Mouse (Mus musculus) inflammation-experienced regulatory T-cells, adult 6 months (primary cell): Measurements from ENCODE around the gene Zfp715. TPM values are rescaled to one million over a fixed set of nuclear protein-coding genes. Genes with fewer than 3 reads are reported as not detected.
"Not testable (repeated sequence)": the region's sequence is repeated elsewhere in the genome, so short reads cannot be mapped to it uniquely, and the experiment has no call there.

Source experiments
- ATAC-seq: one replicate; pipeline ENCODE4 v1.8.0; 2017
- polyA plus RNA-seq, 3 experiments: library from polyadenylated mRNA; unstranded; fragments of 100-300 nt; shearing (Covaris generic); gene quantifications; one replicate each; pipeline ENCODE4 v1.2.1; 2017

Zfp715 gene
- 10 to 100 TPM; 14.9 to 19.1 (median 18.7) TPM for polyA plus RNA-seq

DNA sequence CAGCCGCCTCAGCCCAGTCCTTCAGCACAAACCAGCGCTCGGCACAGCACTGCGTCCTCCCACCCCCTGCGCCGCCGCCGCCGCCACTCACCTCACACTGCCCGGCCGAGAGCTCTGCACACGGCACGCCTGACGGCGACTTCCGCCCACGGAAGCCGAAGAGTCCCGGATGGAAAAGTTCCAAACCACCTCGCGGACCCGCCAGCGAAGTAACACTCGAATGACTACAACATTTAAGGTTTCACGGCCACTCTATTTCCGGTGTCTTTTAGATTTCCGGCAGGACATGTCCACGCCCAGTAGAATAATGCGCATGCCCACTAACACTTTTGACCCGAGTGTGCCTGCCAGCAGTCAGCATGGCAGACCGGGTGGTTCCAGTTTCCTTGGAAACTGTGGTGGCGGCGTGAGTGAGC lies at the start of gene Zfp715:
Gene Zfp715 (minus strand): TSS at position 282 of the 416 bp plus-strand sequence.
- ATAC-seq: peak; percentile 90

- ATAC-seq: no peak
Observed at GRCm38 (mm10) chr7:43362021-43362420, 48.9 kb upstream of the Zfp715 start.

DNA sequence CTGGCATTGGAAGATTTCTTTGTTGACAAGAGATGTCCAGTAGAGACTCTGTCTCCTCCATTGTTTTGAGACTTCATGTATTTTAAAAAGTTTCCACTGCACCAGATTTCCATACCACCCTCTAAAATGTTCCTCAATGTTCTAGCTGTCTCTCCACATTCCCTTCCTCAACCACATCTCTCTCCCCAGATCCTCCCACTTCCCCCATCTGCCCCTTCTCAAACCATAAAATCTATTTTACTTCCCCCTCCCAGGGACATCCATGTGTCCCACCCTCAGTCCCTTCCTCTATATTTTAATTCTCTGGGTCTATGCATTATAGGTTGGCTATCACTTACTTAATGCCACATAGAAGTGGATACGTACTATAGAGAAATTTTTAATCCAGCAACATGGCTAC lies 48.3 kb upstream of the Zfp715 start:
- ATAC-seq: no peak

- ATAC-seq: no peak
Observed at GRCm38 (mm10) chr7:43358556-43358955, 45.5 kb upstream of the Zfp715 start.

- no peak for ATAC-seq
Observed at GRCm38 (mm10) chr7:43354893-43355835, 42.1 kb upstream of the Zfp715 start.

DNA sequence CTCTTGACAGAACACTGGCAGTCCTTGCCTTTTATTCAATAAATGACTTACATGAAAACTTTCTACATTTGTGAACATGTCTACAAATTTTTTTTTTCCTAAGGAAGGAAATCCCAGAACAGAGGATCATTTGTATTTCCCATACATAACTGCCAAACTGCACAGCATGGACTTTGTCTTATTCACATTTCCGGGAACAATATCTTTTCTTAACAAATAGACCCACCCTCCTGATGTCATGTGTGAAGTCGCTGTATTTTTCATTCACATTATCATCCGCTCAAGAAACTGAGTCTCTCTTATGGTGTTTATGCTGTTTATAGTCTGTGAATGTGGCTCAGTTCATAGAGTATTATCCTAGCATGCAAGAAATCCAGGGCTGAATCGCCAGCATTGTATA lies 40.7 kb upstream of the Zfp715 start:
- no peak for ATAC-seq

DNA sequence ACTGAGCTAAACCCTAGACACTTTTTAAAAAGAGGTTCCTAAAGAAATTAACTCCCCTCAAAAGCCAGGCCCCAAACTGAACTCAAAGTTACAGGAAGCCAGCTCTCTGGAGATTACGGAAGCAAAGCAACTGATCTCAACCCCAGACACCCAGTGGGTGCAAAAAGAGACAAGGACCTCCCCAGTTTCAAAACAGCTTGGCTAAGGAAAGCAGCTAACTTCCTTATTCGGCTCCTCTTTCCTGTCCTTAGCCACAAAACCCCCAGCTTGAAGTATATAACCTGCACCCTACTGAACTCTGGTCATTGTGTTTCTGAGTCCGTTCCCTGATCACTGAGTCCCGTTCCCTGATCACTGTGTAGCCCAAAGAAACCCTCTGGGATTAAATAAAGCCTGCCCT lies 40.0 kb upstream of the Zfp715 start:
- no peak for ATAC-seq

DNA sequence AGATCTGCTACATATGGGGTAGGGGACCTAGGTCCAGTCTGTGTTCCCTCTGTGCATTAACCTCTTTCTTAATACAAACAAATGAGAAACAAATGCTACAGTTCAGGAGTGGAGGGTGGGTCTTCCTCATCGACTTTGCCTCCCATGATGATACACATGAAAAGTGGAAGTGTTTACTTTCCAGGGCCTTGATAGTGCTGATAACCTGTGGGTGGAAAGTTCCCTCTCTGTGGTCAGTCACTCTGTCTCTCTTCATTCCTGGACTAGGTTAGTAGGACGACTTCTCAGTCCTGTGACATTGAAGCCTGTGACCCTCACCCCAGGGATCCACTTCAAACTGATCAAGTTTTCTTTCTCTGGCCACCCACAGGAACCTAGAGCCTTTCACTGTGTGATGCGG lies 38.1 kb upstream of the Zfp715 start, which contains the start of gene Siglecf:
Gene Siglecf (plus strand): TSS at position 188 of the 400 bp plus-strand sequence.
- no peak for ATAC-seq

DNA sequence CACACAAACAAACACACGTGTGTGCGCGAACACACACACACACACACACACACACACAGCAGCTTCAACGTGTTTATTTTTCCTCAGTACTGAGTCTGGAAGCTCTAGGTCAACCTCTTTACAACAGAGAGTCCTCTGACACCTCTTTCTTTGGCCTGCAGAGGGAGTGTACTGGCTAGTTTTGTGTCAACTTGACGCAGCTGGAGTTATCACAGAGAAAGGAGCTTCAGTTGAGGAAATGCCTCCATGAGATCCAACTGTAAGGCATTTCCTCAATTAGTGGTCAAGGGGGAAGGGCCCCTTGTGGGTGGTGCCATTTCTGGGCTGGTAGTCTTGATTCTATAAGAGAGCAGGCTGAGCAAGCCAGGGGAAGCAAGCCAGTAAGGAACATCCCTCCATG lies 36.5 kb upstream of the Zfp715 start:
- ATAC-seq: not testable (repeated sequence)

DNA sequence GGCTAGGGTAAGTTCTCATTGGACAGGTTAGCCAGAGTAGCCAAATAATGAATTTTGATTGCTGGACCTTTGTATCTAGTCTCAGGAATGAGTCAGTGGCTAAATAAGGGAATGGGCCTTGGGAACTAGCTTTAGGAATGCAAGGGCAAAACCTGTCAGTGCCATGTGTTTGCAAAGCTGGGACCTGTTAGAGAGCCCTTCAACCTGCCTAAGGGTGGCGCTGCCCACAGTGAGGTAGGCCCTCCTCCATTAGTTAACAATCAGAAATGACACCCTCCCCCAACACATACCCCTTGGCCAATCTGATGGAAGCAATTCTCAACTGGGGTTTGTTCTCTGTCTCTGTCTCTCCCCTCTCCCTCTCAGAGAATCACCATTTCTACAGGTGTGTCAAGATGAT lies 33.5 kb upstream of the Zfp715 start:
- ATAC-seq: no peak

DNA sequence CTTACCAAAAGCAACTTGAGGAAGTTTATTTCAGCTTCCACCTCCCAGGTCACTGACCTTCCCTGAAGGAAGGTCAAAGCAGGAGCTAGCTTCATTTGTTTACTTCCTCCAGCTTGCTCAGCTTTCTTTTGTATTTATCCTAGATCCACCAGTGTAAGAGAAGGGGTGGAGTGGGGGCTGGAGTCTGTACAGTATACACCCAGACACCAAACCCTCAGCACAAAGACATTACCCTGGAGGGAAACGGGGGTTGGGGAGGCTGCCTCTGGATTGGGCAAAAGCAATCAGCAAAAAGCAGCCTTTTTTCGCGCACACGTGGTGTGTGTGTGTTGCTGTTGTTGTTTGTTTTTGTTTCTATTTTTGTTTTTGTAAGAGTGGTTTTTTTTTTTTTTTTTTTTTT lies 33.1 kb upstream of the Zfp715 start:
- ATAC-seq: no peak

DNA sequence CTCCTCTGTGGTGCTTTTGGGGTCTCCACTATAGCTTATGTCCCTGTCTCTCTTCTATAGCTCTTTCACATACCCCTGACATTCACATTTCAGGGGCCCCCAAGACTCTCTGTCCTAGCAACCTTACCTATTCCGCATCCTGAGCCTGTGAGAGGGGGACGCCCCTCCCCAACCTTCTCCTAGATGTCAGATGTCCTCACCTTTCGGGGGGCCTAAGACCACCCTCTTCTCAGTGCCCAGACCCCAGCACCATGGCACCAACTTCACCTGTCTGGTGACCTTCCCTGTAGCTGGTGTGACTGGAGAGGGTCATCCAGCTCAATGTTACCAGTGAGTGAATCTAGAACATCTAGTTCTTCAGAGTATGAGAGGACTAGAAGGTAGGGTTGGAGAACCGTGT lies 31.4 kb upstream of the Zfp715 start:
- no peak for ATAC-seq

DNA sequence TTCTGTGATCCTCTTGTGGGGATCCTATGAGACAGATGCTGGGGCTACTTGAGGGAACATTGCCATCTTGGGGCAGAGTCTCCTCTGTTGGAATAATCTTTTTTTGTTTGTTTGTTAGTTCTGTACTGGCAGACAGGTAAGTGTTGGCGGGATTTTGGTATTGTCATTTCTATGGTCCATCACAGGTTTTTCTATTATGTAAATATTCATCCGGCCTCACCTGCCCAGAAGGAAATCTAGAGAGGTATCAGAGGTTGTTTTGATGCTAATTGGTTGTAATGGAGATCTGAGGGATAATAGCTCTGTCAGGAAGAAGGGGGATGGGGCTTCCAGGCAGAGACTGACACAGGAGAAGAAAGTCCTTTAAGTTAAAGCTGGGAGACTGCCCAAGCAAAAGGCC lies 30.9 kb upstream of the Zfp715 start:
- no peak for ATAC-seq

DNA sequence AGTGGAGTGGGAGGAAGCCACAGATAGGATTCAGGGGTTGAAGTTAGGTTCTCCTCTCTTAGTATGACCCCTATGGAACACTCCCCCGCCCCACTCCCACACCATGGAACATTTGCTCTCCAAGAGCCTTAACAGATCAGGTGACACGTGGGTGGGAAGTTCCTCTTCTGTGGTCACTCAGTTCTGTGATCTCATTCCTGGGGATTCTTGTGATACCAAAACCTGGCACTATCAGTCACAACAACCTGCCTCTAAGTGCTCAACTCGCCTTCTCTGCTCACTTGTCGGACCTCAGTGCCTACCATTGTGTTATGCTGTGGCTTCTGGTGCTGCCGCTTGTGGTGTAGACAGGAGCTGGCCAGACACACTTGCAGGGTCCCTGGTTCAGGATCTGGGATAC lies 30.1 kb upstream of the Zfp715 start:
- no peak for ATAC-seq

DNA sequence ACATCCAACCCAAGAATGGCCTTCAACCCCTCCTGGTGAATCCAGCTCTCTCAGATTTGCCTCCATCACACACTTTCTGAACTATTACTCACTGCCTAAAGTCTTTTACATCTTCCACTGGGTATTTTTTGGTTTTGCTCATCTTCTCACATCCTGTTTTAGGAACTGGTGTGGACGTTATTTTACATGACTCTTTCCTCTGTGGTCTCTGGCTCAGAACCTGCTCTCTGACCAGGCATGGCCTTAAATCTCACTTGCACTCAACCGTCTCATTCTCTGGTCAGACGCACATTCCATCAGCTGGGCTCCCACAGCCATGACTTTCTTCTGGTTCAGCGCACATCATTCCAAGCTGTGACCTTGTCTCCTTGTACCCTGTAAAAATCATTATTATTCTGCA lies 27.7 kb upstream of the Zfp715 start:
- ATAC-seq: no peak

DNA sequence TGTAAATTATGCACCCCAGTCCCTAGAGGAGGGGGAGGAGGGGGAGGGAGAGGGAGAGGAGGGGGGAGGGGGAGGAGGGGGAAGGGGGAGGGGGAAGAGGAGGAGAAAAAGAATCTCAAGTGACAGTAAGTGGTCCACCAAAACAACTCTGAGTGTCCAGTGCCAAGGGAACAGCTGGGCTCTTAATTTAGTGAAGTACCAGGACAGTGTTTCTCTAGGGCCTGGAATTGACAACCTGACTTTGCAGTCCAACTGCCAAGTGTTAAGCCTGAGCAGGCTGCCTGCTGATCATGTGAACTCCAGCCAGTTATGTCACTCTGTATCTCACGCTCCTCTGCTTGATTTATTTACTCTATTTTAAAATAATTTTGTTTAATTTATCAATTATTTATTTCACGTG lies 20.8 kb upstream of the Zfp715 start:
- ATAC-seq: no peak

GRCm38 (mm10) chr7:43333203-43333602 lies 20.1 kb upstream of the Zfp715 start:
- ATAC-seq: no peak

DNA sequence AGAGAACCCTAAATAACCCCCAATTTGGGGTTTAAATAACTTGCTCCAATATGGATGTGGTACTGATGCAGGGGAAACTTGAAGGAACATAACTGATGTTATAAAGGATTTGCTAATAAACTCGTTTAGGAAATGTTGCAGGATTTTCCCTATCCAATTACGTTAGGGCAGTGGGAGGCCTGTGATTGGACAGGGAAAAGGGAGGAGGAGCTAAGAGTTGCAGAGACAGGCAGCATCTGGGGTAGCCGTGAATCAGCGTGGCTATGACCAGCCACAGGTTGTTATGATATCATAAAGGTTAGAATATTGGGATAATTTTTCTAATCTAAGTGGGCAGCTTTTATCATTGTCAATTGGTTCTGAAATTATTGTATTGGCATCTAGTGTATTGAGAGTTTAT lies 15.0 kb upstream of the Zfp715 start:
- ATAC-seq: no peak

DNA sequence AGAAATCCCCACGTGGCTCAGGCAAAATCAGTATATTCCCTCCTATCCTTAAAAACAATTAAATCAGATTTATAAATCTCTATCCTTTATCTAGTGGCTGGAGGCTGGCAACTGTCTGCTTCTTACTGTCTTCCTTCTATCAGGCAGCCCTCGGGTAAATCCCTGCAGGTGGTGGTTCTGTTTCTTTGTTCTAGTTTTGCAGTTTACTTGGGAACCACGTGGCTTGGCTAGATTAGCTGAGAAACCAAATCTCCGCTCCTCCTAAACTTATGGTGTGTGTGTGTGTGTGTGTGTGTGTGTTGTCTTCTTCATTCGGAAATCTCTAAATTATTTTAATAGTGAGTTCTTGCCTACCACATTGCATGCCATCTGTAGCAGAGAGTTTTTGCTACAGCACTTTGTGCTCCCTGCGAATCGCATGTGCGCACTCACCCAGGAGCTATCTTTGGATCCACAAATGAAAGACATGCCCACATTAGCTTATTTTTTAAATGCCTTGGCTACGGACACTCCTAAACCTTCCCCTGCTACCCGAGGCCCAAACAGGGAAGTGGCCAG lies 13.2 kb upstream of the Zfp715 start:
- no peak for ATAC-seq

GRCm38 (mm10) chr7:43312386-43313012 lies 595 bp downstream of the Zfp715 start:
- peak; percentile 27 for ATAC-seq

DNA sequence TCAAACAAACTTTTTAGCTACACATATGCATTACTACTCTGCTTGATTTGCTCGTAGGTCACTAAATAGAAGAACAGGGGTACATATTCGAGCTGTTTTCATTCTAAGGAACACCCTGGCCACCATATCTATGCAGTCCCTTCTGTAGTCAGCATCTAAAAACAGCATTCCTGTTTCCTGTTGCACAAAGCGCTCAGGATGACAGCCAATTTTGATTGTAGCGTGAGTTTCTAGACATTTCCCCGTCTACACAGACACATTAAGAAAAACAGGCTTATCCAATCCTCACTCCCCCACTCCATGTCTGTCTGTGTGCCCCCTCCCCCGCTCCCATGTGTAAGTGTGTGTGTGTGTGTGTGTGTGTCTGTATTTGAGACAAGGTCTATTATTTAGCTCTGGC lies 1.5 kb downstream of the Zfp715 start:
- no peak for ATAC-seq

- no peak for ATAC-seq
Observed at GRCm38 (mm10) chr7:43309069-43309468, 4.0 kb downstream of the Zfp715 start.

- no peak for ATAC-seq
Observed at GRCm38 (mm10) chr7:43305235-43305634, 7.9 kb downstream of the Zfp715 start.

DNA sequence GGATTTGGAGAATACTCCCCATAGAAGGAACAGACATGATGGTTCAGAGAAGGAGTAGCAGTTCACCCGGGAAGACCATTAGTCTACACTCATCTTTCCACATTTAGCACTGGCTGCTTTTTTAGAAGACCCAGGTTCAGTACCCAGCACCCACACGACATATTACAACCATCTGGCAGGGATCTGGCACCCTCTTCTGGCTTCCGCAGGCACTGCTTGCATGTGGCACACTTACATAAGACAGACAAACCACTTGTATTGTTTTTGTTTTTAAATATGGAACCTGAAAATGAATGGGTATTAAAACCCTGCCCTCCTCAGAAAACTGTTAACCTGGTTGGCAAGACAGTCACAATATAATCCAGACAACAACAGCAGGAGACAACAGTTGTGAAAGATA lies 21.6 kb downstream of the Zfp715 start:
- ATAC-seq: no peak
